Mouse (Mus musculus) lung, embryonic 16.5 days (tissue): ENCODE results near the gene Chrna4. TPM values are rescaled to one million over a fixed set of nuclear protein-coding genes. Genes with fewer than 3 reads are reported as not detected.

Source experiments
- ATAC-seq: fragments of 200-750 bp; cut with Nextera tagmentation; 2 replicates; pipeline ENCODE4 v1.8.0; 2017; ENCODE audit warnings: low read depth, mild to moderate bottlenecking, moderate library complexity
- H3K27ac ChIP-seq: fragments of 300-500 bp; sonication (generic); 2 replicates; pipeline ENCODE4 v1.5.1; 2014; ENCODE audit warnings: mild to moderate bottlenecking, control low read depth, low read length
- H3K27me3 ChIP-seq: fragments of 300-500 bp; sonication (generic); 2 replicates; pipeline ENCODE4 v1.6.1; 2014; ENCODE audit warnings: low read depth, low read length, mixed read lengths; ENCODE audit not compliant: control insufficient read depth, insufficient read depth
- H3K36me3 ChIP-seq: fragments of 300-500 bp; sonication (generic); 2 replicates; pipeline ENCODE4 v1.6.1; 2014; ENCODE audit warnings: low read length; ENCODE audit not compliant: control insufficient read depth, insufficient read depth
- H3K4me1 ChIP-seq: fragments of 300-500 bp; sonication (generic); replicated peaks from 2 replicates; pipeline ENCODE4 v1.6.1; 2014; ENCODE audit warnings: low read length, mixed read lengths; ENCODE audit not compliant: control insufficient read depth, insufficient read depth
- H3K4me2 ChIP-seq: fragments of 300-500 bp; sonication (generic); 2 replicates; pipeline ENCODE4 v1.6.1; 2014; ENCODE audit warnings: low read depth, low read length, control low read depth
- H3K4me3 ChIP-seq: fragments of 300-500 bp; sonication (generic); 2 replicates; pipeline ENCODE4 v1.5.1; 2014; ENCODE audit warnings: mild to moderate bottlenecking, low read length, control low read depth
- H3K9ac ChIP-seq: fragments of 300-500 bp; sonication (generic); 2 replicates; pipeline ENCODE4 v1.6.1; 2014; ENCODE audit warnings: low read length, control low read depth
- H3K9me3 ChIP-seq: fragments of 300-500 bp; sonication (generic); 2 replicates; pipeline ENCODE4 v1.6.1; 2016; ENCODE audit warnings: low read length; ENCODE audit not compliant: control insufficient read depth
- WGBS: fragments of 180-500 bp; shearing (Covaris S2); extraction: QIAGEN DNeasy Blood & Tissue Kit; methylation state at CpG from one replicate; pipeline ENCODE4 v1.1.7; 2014; 5-methylcytosine and 5-hydroxymethylcytosine counted together
- polyA plus RNA-seq: library from polyadenylated mRNA; unstranded; fragments of >200 nt; fragmentation: Nextera tagmentation; extraction: Ambion mirVana; gene quantifications from 2 replicates; pipeline ENCODE4 v1.2.1, GENCODE M21; 2015

The Chrna4 gene
- polyA plus RNA-seq, 1 experiment from 2014 or later = 0.46 TPM

DNA sequence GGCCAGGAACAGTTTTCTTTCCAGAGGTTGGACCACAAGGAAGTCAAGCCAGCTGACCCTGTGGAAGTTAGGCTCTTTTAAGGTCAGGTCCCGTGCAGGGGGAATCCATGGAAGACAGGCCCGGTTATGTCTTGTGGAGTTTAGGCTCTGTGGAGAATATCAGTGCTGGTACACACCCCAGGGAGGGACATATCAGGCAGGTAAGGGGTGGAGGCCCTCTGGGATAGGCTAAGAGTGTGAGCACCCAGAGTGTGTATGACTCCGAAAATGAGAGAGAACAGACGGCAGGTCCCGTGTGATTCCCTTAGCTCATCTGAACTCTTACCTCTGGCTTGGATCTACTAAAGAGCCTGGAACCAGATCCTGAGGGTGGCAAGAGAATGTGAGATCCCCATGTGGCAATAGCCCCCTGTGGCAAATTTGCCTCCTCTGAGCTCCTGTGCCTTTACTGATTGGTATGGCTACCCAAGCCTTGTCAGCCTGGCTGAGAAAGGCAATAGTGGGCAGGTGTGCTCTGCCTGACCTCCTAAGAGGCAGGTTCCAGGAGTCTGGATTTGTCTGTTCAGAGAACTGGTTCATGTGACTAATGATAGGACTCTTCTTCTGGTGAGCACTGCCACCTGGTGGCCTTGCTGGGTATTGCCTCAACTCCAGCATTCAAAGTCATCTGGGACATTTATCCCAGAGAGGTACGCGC is 28.5 kb upstream of the Chrna4 start:
- Histone ChIP-seq H3K4me3 (no peak overlapping the region), H3K4me1 (no peaks in the 10 kb centered on the region), H3K9ac (no peak overlapping the region), H3K9me3 (no peaks in the 10 kb centered on the region), H3K27me3 (no peaks in the 10 kb centered on the region), H3K4me2 (no peak overlapping the region), H3K27ac (no peak overlapping the region), H3K36me3 (no peaks in the 10 kb centered on the region)
- 58% methylated on average over 7 of the region's 7 CpGs for WGBS
- peak; percentile 57; the same call in 1 of the 2 replicates for ATAC-seq

GRCm38 (mm10) chr2:181070136-181070535 is 26.8 kb upstream of the Chrna4 start:
- WGBS = 18% methylated on average over 7 of the region's 7 CpGs
- no peaks in the 10 kb centered on the region for H3K4me1 ChIP-seq
- H3K9me3 ChIP-seq = no peaks in the 10 kb centered on the region
- ATAC-seq = no peak
- no peak overlapping the region for H3K27ac ChIP-seq
- H3K4me2 ChIP-seq = no peak overlapping the region
- no peaks in the 10 kb centered on the region for H3K36me3 ChIP-seq
- no peak overlapping the region for H3K4me3 ChIP-seq
- H3K9ac ChIP-seq = no peak overlapping the region
- no peaks in the 10 kb centered on the region for H3K27me3 ChIP-seq

GRCm38 (mm10) chr2:181068499-181068898 is 25.2 kb upstream of the Chrna4 start:
- WGBS = 62% methylated on average over 5 of the region's 5 CpGs
- no peak overlapping the region for H3K27ac ChIP-seq

DNA sequence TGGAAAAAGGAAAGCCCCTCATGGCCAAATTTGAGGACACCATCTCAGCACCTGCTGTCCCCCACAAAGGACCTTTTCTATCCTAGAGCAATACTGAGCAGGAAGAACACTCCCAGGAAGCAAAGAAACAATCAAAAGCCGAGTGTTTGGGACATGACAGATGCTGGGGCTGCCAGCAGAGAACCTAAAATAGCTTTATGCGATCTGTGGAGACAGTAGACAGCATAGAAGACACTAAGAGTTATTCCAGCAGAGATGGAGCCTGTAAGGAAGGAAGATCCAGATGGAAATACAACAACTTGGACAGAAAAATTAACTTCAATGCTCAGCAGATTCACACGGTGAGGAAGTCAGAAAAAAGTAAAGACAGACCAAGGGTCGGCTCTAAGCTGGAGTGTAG is 22.5 kb upstream of the Chrna4 start:
- no peak for ATAC-seq
- Histone ChIP-seq H3K27me3 (no peaks in the 10 kb centered on the region), H3K9me3 (no peaks in the 10 kb centered on the region), H3K4me2 (no peak overlapping the region), H3K36me3 (no peaks in the 10 kb centered on the region), H3K4me1 (no peaks in the 10 kb centered on the region), H3K9ac (no peak overlapping the region), H3K27ac (no peak overlapping the region), H3K4me3 (no peak overlapping the region)
- WGBS = 33% methylated on average over 4 of the region's 4 CpGs

More at GRCm38 (mm10) chr2:181068499-181068898, 25.2 kb upstream of the Chrna4 start:
- H3K9ac ChIP-seq = no peak overlapping the region
- no peaks in the 10 kb centered on the region for H3K9me3 ChIP-seq
- no peaks in the 10 kb centered on the region for H3K4me1 ChIP-seq
- H3K4me2 ChIP-seq = no peak overlapping the region
- no peak overlapping the region for H3K4me3 ChIP-seq
- no peak for ATAC-seq
- no peaks in the 10 kb centered on the region for H3K36me3 ChIP-seq
- H3K27me3 ChIP-seq = no peaks in the 10 kb centered on the region

GRCm38 (mm10) chr2:181060127-181060526 is 16.8 kb upstream of the Chrna4 start:
- H3K4me1 ChIP-seq = no peaks in the 10 kb centered on the region
- no peaks in the 10 kb centered on the region for H3K27me3 ChIP-seq
- no peaks in the 10 kb centered on the region for H3K36me3 ChIP-seq
- no peak for ATAC-seq
- no peak overlapping the region for H3K9ac ChIP-seq
- no peak overlapping the region for H3K4me2 ChIP-seq
- 15% methylated on average over 5 of the region's 5 CpGs for WGBS
- H3K27ac ChIP-seq = no peak overlapping the region
- no peak overlapping the region for H3K4me3 ChIP-seq
- no peaks in the 10 kb centered on the region for H3K9me3 ChIP-seq

DNA sequence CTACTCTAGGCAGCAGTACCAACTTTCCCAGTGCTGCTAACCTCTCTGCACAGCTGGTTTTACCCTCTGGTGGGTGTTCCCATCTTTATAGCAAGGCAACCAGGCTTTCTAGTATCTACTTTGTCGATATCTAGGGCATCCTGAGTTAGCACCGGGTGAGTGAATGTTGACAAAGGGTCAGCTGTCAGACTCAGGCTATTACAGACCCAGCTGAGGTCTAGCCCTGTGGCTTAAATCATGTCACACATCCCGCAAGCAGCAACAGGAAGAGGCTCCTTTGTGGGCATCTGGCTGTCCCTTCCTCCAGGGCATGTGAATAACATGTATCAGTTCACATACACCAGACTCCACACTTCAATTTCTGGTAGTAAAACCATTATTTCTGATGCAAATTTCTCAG is 14.8 kb upstream of the Chrna4 start:
- Histone ChIP-seq H3K9ac (no peak overlapping the region), H3K27ac (no peak overlapping the region), H3K36me3 (no peaks in the 10 kb centered on the region), H3K4me2 (no peak overlapping the region), H3K4me3 (no peak overlapping the region), H3K4me1 (no peaks in the 10 kb centered on the region), H3K9me3 (no peaks in the 10 kb centered on the region), H3K27me3 (no peaks in the 10 kb centered on the region)
- ATAC-seq = no peak
- WGBS = 17% methylated on average over 3 of the region's 3 CpGs

GRCm38 (mm10) chr2:181057341-181057740 is 14.0 kb upstream of the Chrna4 start:
- H3K27ac ChIP-seq = no peak overlapping the region
- no peaks in the 10 kb centered on the region for H3K9me3 ChIP-seq
- ATAC-seq = no peak
- no peaks in the 10 kb centered on the region for H3K36me3 ChIP-seq
- H3K4me1 ChIP-seq = no peaks in the 10 kb centered on the region
- no peak overlapping the region for H3K4me3 ChIP-seq
- H3K27me3 ChIP-seq = no peaks in the 10 kb centered on the region
- H3K4me2 ChIP-seq = no peak overlapping the region
- H3K9ac ChIP-seq = no peak overlapping the region
- 12% methylated on average over 8 of the region's 8 CpGs for WGBS

- H3K4me3 ChIP-seq = no peak overlapping the region
- H3K9me3 ChIP-seq = no peaks in the 10 kb centered on the region
- H3K36me3 ChIP-seq = no peaks in the 10 kb centered on the region
- H3K4me1 ChIP-seq = no peaks in the 10 kb centered on the region
- no peak overlapping the region for H3K4me2 ChIP-seq
- no peak for ATAC-seq
- no peaks in the 10 kb centered on the region for H3K27me3 ChIP-seq
- H3K9ac ChIP-seq = no peak overlapping the region
- WGBS = 100% methylated on average over 1 of the region's 1 CpGs
- no peak overlapping the region for H3K27ac ChIP-seq
These were observed 8.8 kb upstream of the Chrna4 start for GRCm38 (mm10) chr2:181052171-181052570.

DNA sequence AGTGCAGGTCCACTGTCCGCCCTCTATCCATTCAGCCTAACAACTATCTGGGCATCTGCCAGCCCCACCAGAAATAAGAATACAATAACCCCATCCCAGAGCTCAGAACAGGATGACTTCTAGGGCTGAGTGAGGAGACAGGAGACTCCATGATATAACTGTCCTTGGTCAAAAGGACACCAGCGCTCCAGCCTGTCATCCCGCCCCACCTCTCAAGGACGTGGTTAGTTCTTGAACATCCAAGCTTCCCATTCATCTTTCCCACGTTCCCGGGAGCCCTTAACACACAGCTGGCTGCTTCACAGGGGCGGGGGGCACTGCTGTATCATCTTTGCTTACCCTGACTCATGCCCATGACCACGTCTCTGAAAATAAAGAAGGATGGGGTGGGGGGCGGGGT is 5.6 kb upstream of the Chrna4 start:
- WGBS = 71% methylated on average over 9 of the region's 9 CpGs
- no peaks in the 10 kb centered on the region for H3K27me3 ChIP-seq
- no peak for ATAC-seq

More for the DNA sequence above, 5.6 kb upstream of the Chrna4 start:
- Histone ChIP-seq H3K36me3 (no peaks in the 10 kb centered on the region), H3K4me1 (no peaks in the 10 kb centered on the region), H3K9me3 (no peaks in the 10 kb centered on the region), H3K9ac (no peak overlapping the region), H3K4me2 (no peak overlapping the region), H3K27ac (no peak overlapping the region), H3K4me3 (no peak overlapping the region)
